Mouse (Mus musculus): ENCODE data around the gene Ccdc124. TPM values are rescaled to one million over a fixed set of nuclear protein-coding genes. Genes with fewer than 3 reads are reported as not detected.

Ccdc124 gene
- polyA plus RNA-seq, 1 experiment, result 53.4 TPM

- Histone ChIP-seq H3K27me3 (ENCODE audit: control insufficient read depth, insufficient read depth, low read length) (peaks cover 26% of the 10 kb centered on the region), H3K36me3 (ENCODE audit: control insufficient read depth, insufficient read depth, low read length) (no peaks in the 10 kb centered on the region), H3K4me1 (replicated peaks; ENCODE audit: control insufficient read depth, insufficient read depth, low read length) (peaks cover 44% of the 10 kb centered on the region), H3K4me3 (ENCODE audit: control insufficient read depth, insufficient read depth, low read length) (no peak overlapping the region), H3K27ac (ENCODE audit: control insufficient read depth, insufficient read depth, low read length) (no peak overlapping the region)
- TF ChIP-seq POLR2A (IDR thresholded peaks at IDR 0.05; ENCODE audit: control insufficient read depth, extremely low read depth, insufficient read depth, low read length, poor library complexity), result no peak
- TF ChIP-seq CTCF (IDR thresholded peaks at IDR 0.05; ENCODE audit: borderline replicate concordance, control insufficient read depth, extremely low read depth, insufficient read depth, low read length, poor library complexity), result no peak
- WGBS, result 89% methylated on average over 7 of the region's 7 CpGs
- DNase-seq, result no peak
Observed at GRCm38 (mm10) chr8:70866566-70866965, 7.2 kb downstream of the Ccdc124 start.

- DNase-seq, result no peak
- Histone ChIP-seq H3K27ac (ENCODE audit: control insufficient read depth, insufficient read depth, low read length) (no peak overlapping the region), H3K27me3 (ENCODE audit: control insufficient read depth, insufficient read depth, low read length) (peaks cover 26% of the 10 kb centered on the region), H3K4me3 (ENCODE audit: control insufficient read depth, insufficient read depth, low read length) (peak overlapping the region; percentile 14), H3K4me1 (replicated peaks; ENCODE audit: control insufficient read depth, insufficient read depth, low read length) (peaks cover 44% of the 10 kb centered on the region), H3K36me3 (ENCODE audit: control insufficient read depth, insufficient read depth, low read length) (no peaks in the 10 kb centered on the region)
- no peak for TF ChIP-seq POLR2A (IDR thresholded peaks at IDR 0.05; ENCODE audit: control insufficient read depth, extremely low read depth, insufficient read depth, low read length, poor library complexity)
- no peak for TF ChIP-seq CTCF (IDR thresholded peaks at IDR 0.05; ENCODE audit: borderline replicate concordance, control insufficient read depth, extremely low read depth, insufficient read depth, low read length, poor library complexity)
- 15% methylated on average over 12 of the region's 12 CpGs for WGBS
Observed at GRCm38 (mm10) chr8:70866001-70866520, 7.7 kb downstream of the Ccdc124 start.

- Histone ChIP-seq H3K36me3 (ENCODE audit: control insufficient read depth, insufficient read depth, low read length) (no peaks in the 10 kb centered on the region), H3K4me1 (replicated peaks; ENCODE audit: control insufficient read depth, insufficient read depth, low read length) (peaks cover 44% of the 10 kb centered on the region), H3K4me3 (ENCODE audit: control insufficient read depth, insufficient read depth, low read length) (peak overlapping the region; percentile 59), H3K27ac (ENCODE audit: control insufficient read depth, insufficient read depth, low read length) (no peak overlapping the region), H3K27me3 (ENCODE audit: control insufficient read depth, insufficient read depth, low read length) (peaks cover 26% of the 10 kb centered on the region)
- TF ChIP-seq POLR2A (IDR thresholded peaks at IDR 0.05; ENCODE audit: control insufficient read depth, extremely low read depth, insufficient read depth, low read length, poor library complexity) (peak; percentile 30; the same call in 1 of the 2 replicates), CTCF (IDR thresholded peaks at IDR 0.05; ENCODE audit: borderline replicate concordance, control insufficient read depth, extremely low read depth, insufficient read depth, low read length, poor library complexity) (no peak)
- WGBS, result under 1% methylated on average over 46 of the region's 46 CpGs
- DNase-seq, result peak; percentile 100
Observed at GRCm38 (mm10) chr8:70865350-70866000, 8.3 kb downstream of the Ccdc124 start.

GRCm38 (mm10) chr8:70864712-70865221 lies 9.0 kb downstream of the Ccdc124 start:
- Histone ChIP-seq H3K27me3 (ENCODE audit: control insufficient read depth, insufficient read depth, low read length) (peaks cover 26% of the 10 kb centered on the region), H3K4me1 (replicated peaks; ENCODE audit: control insufficient read depth, insufficient read depth, low read length) (peaks cover 44% of the 10 kb centered on the region), H3K27ac (ENCODE audit: control insufficient read depth, insufficient read depth, low read length) (no peak overlapping the region), H3K4me3 (ENCODE audit: control insufficient read depth, insufficient read depth, low read length) (peak overlapping the region; percentile 59), H3K36me3 (ENCODE audit: control insufficient read depth, insufficient read depth, low read length) (no peaks in the 10 kb centered on the region)
- TF ChIP-seq POLR2A (IDR thresholded peaks at IDR 0.05; ENCODE audit: control insufficient read depth, extremely low read depth, insufficient read depth, low read length, poor library complexity) (no peak), CTCF (IDR thresholded peaks at IDR 0.05; ENCODE audit: borderline replicate concordance, control insufficient read depth, extremely low read depth, insufficient read depth, low read length, poor library complexity) (no peak)
- WGBS, result 2% methylated on average over 24 of the region's 24 CpGs
- DNase-seq, result peak; percentile 45

GRCm38 (mm10) chr8:70863956-70864711 lies 9.6 kb downstream of the Ccdc124 start:
- TF ChIP-seq CTCF (IDR thresholded peaks at IDR 0.05; ENCODE audit: borderline replicate concordance, control insufficient read depth, extremely low read depth, insufficient read depth, low read length, poor library complexity), result no peak
- TF ChIP-seq POLR2A (IDR thresholded peaks at IDR 0.05; ENCODE audit: control insufficient read depth, extremely low read depth, insufficient read depth, low read length, poor library complexity), result no peak
- DNase-seq, result no peak
- Histone ChIP-seq H3K4me1 (replicated peaks; ENCODE audit: control insufficient read depth, insufficient read depth, low read length) (peaks cover 40% of the 10 kb centered on the region), H3K4me3 (ENCODE audit: control insufficient read depth, insufficient read depth, low read length) (no peak overlapping the region), H3K27ac (ENCODE audit: control insufficient read depth, insufficient read depth, low read length) (no peak overlapping the region), H3K27me3 (ENCODE audit: control insufficient read depth, insufficient read depth, low read length) (peaks cover 26% of the 10 kb centered on the region), H3K36me3 (ENCODE audit: control insufficient read depth, insufficient read depth, low read length) (no peaks in the 10 kb centered on the region)
- 2% methylated on average over 46 of the region's 46 CpGs for WGBS
